Mouse (Mus musculus): ENCODE measurements around the gene BC048403. TPM values are rescaled to one million over a fixed set of nuclear protein-coding genes. Genes with fewer than 3 reads are reported as not detected.

BC048403 gene
- polyA plus RNA-seq, 3 experiments from 2014 or later: 2.8 to 4.6 (median 4.5) TPM

Other genes starting within 250 kb of the BC048403 start
- 10 to 100 TPM; 82.8 to 83.5 (median 83.2) TPM for gene Tbk1, start 153.2 kb upstream of the BC048403 start, polyA plus RNA-seq (2017; shearing (Covaris generic))
- 10 to 100 TPM; 12.6 to 20.3 (median 19.9) TPM for gene Xpot, start 113.6 kb upstream of the BC048403 start, polyA plus RNA-seq (2017; shearing (Covaris generic))
- 1 to 10 TPM in 2 of 3 experiments, not detected in 1; 1.4 TPM for gene D930020B18Rik, start 98.3 kb upstream of the BC048403 start, polyA plus RNA-seq (2017; shearing (Covaris generic))